Mouse (Mus musculus): Measurements from ENCODE around the gene Safb2.
"Not testable (repeated sequence)": the region's sequence is repeated elsewhere in the genome, so short reads cannot be mapped to it uniquely, and the experiment has no call there.

GRCm38 (mm10) chr17:56629800-56630781 lies 45.7 kb upstream of the Safb2 start:
- not testable (repeated sequence) for TF ChIP-seq CTCF, EP300 (IDR thresholded peaks at IDR 0.05; ENCODE audit: low read depth)

Data from liver, postnatal 0 days (tissue).